Mouse (Mus musculus) G1E (cell line): ENCODE measurements around the gene Hs3st3a1. TPM values are rescaled to one million over a fixed set of nuclear protein-coding genes. Genes with fewer than 3 reads are reported as not detected.

Source experiments
- ATAC-seq: 2 replicates; pipeline ENCODE4 v1.8.0; 2016; ENCODE audit warnings: mild to moderate bottlenecking; ENCODE audit not compliant: insufficient number of reproducible peaks, poor library complexity, low FRiP score, severe bottlenecking; ENCODE audit errors: extremely low read depth
- DNase-seq: peaks from one replicate; pipeline ENCODE4 v3.0.0; 2012; ENCODE audit warnings: low spot score
- H3K27me3 ChIP-seq: 2 replicates; pipeline ENCODE4 v1.6.1; 2012; ENCODE audit warnings: mild to moderate bottlenecking, low read length, inconsistent platforms; ENCODE audit not compliant: insufficient read depth
- H3K36me3 ChIP-seq: replicated peaks from 2 replicates; pipeline ENCODE3; 2012; ENCODE audit warnings: mild to moderate bottlenecking, inconsistent platforms
- H3K4me1 ChIP-seq: 2 replicates; pipeline ENCODE4 v1.6.1; 2012; ENCODE audit warnings: low read depth, low read length, inconsistent platforms, mixed read lengths; ENCODE audit not compliant: insufficient read depth
- H3K4me3 ChIP-seq: 2 replicates; pipeline ENCODE4 v1.5.1; 2012; ENCODE audit warnings: low read depth, mild to moderate bottlenecking, inconsistent platforms, low read length, moderate library complexity, mixed read lengths
- H3K9me3 ChIP-seq: replicated peaks from 2 replicates; pipeline ENCODE4 v1.6.1; 2012; ENCODE audit warnings: inconsistent platforms
- CTCF ChIP-seq: IDR thresholded peaks from 2 replicates; pipeline ENCODE4 v1.5.1; 2012; ENCODE audit warnings: low read depth, low read length, inconsistent platforms, mixed read lengths
- GATA1 ChIP-seq: IDR thresholded peaks from 2 replicates; pipeline ENCODE4 v1.6.1; 2012; ENCODE audit warnings: borderline replicate concordance, low read length, inconsistent platforms, mixed read lengths
- GATA2 ChIP-seq: IDR thresholded peaks from 2 replicates; pipeline ENCODE4 v1.6.1; 2012; ENCODE audit warnings: low read depth, low read length, inconsistent platforms, borderline replicate concordance
- POLR2AphosphoS5 ChIP-seq: IDR thresholded peaks from 2 replicates; pipeline ENCODE4 v1.6.1; 2012; ENCODE audit warnings: low read depth, low read length, inconsistent platforms; ENCODE audit not compliant: insufficient replicate concordance
- TAL1 ChIP-seq: conservative IDR thresholded peaks from 2 replicates; pipeline ENCODE4 v1.6.1; 2012; ENCODE audit warnings: low read depth, low read length, inconsistent platforms, mixed read lengths
- polyA plus RNA-seq: library from polyadenylated mRNA; stranded (reverse); fragments of >175 nt; gene quantifications from 2 replicates; pipeline ENCODE4 v1.2.3, GENCODE M21; 2012
- total RNA-seq, 2 experiments: library from RNA; stranded (forward) in 1 of 2; stranded (reverse) in 1 of 2; fragments of 200-1000 nt in 1 of 2; fragments of >200 nt in 1 of 2; fragmentation: Nextera tagmentation in 1 of 2; gene quantifications; 2 replicates each; pipeline ENCODE4 v1.2.3; 2014 to 2017

Gene Hs3st3a1
- total and polyA plus RNA-seq, 3 experiments, result 0.05 TPM; not detected in 2

DNA sequence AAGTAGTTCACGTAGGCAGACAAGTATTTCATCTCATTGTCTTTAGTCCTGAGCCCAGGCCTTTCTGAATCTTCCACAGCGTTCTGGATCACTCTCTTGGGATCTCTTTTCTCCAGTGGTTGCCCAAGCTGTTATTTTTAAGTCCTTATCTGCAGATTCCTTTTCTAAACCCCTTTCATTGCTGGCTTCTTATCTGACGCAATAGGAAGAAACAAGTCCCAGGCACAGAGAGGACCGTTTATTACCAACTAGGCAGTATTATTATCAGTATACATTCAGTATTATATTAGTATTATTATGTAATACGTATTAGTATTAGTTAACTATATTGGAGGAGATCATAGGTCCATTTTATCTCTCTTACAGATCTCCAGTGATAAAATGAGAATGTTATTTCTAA, 78.3 kb downstream of the Hs3st3a1 start:
- no peaks in the 10 kb centered on the region for H3K27me3 ChIP-seq
- no peak for TF ChIP-seq GATA2
- no peaks in the 10 kb centered on the region for H3K9me3 ChIP-seq
- ATAC-seq, result no peak
- DNase-seq, result no peak
- no peaks in the 10 kb centered on the region for H3K36me3 ChIP-seq
- no peak overlapping the region for H3K4me3 ChIP-seq
- H3K4me1 ChIP-seq, result peaks cover 22% of the 10 kb centered on the region

GRCm38 (mm10) chr11:64516712-64517589, 81.8 kb downstream of the Hs3st3a1 start:
- H3K4me1 ChIP-seq, result peaks cover 5% of the 10 kb centered on the region
- DNase-seq, result no peak
- no peaks in the 10 kb centered on the region for H3K27me3 ChIP-seq
- H3K4me3 ChIP-seq, result no peak overlapping the region
- TF ChIP-seq GATA2, result no peak
- TF ChIP-seq CTCF, result no peak
- no peak for TF ChIP-seq TAL1
- TF ChIP-seq POLR2AphosphoS5, result no peak
- no peak for TF ChIP-seq GATA1
- no peaks in the 10 kb centered on the region for H3K36me3 ChIP-seq
- H3K9me3 ChIP-seq, result no peaks in the 10 kb centered on the region
- ATAC-seq, result no peak

GRCm38 (mm10) chr11:64518146-64518841, 83.2 kb downstream of the Hs3st3a1 start:
- no peak for TF ChIP-seq GATA1
- TF ChIP-seq CTCF, result no peak
- no peak for TF ChIP-seq TAL1
- no peak for TF ChIP-seq POLR2AphosphoS5
- TF ChIP-seq GATA2, result no peak

GRCm38 (mm10) chr11:64523993-64524570, 89.0 kb downstream of the Hs3st3a1 start:
- ATAC-seq (peak; percentile 75), DNase-seq (peak; percentile 5)
- Histone ChIP-seq H3K4me1 (peaks cover 11% of the 10 kb centered on the region), H3K4me3 (no peak overlapping the region), H3K27me3 (no peaks in the 10 kb centered on the region), H3K36me3 (no peaks in the 10 kb centered on the region), H3K9me3 (no peaks in the 10 kb centered on the region)
- no peak for TF ChIP-seq GATA1
- no peak for TF ChIP-seq CTCF
- TF ChIP-seq TAL1, result no peak
- no peak for TF ChIP-seq GATA2
- no peak for TF ChIP-seq POLR2AphosphoS5

More at GRCm38 (mm10) chr11:64518146-64518841, 83.2 kb downstream of the Hs3st3a1 start:
- H3K9me3 ChIP-seq, result no peaks in the 10 kb centered on the region
- no peak overlapping the region for H3K4me3 ChIP-seq
- no peak for ATAC-seq
- no peak for DNase-seq
- no peaks in the 10 kb centered on the region for H3K27me3 ChIP-seq
- H3K36me3 ChIP-seq, result no peaks in the 10 kb centered on the region
- H3K4me1 ChIP-seq, result peaks cover 5% of the 10 kb centered on the region

GRCm38 (mm10) chr11:64537230-64537629, 102.1 kb downstream of the Hs3st3a1 start:
- no peak for DNase-seq
- no peaks in the 10 kb centered on the region for H3K4me1 ChIP-seq
- no peaks in the 10 kb centered on the region for H3K9me3 ChIP-seq
- no peaks in the 10 kb centered on the region for H3K36me3 ChIP-seq
- H3K4me3 ChIP-seq, result no peak overlapping the region
- TF ChIP-seq CTCF, result no peak
- TF ChIP-seq GATA2, result no peak
- no peak for TF ChIP-seq GATA1
- TF ChIP-seq POLR2AphosphoS5, result no peak
- TF ChIP-seq TAL1, result no peak
- ATAC-seq, result no peak
- H3K27me3 ChIP-seq, result no peaks in the 10 kb centered on the region

DNA sequence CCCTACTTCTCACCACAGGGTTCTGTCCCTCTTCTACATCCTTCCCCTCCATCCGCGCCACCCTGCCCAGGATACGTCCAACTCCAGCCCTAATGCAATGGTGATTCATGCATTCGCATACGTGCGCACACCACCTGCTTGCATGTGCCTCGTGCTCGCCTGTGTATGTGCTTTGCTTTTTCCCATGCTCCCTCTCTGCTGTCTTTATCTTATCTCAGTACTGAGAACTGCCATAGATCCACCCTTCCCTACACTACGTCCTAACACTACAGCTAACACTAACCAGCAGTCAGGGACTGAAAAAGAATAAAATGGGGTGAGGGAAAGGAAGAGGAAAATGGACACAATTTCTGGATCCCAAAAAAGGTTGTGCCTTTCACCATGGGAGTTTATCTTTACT, 106.7 kb downstream of the Hs3st3a1 start:
- Histone ChIP-seq H3K4me3 (no peak overlapping the region), H3K4me1 (no peaks in the 10 kb centered on the region), H3K27me3 (0 out of 2 replicates have a peak, but pooled peaks cover 4% of the 10 kb centered on the region), H3K9me3 (no peaks in the 10 kb centered on the region), H3K36me3 (no peaks in the 10 kb centered on the region)
- no peak for TF ChIP-seq GATA1
- no peak for TF ChIP-seq GATA2
- no peak for TF ChIP-seq CTCF
- TF ChIP-seq POLR2AphosphoS5, result no peak
- no peak for TF ChIP-seq TAL1
- ATAC-seq (no peak), DNase-seq (no peak)
